Mouse (Mus musculus) liver, embryonic 15.5 days (tissue): ENCODE data around the gene Cpne6. TPM values are rescaled to one million over a fixed set of nuclear protein-coding genes. Genes with fewer than 3 reads are reported as not detected.
A peak's percentile ranks its signal among the peaks of the same experiment; 100 is the strongest.

Experiments used
- ATAC-seq: fragments of 200-750 bp; cut with Nextera tagmentation; 2 replicates; pipeline ENCODE4 v1.8.0; 2017; ENCODE audit warnings: moderate number of reproducible peaks, mild to moderate bottlenecking, moderate library complexity; ENCODE audit not compliant: insufficient read depth
- H3K27ac ChIP-seq: fragments of 300-500 bp; sonication (generic); replicated peaks from 2 replicates; pipeline ENCODE4 v1.5.1; 2015; ENCODE audit warnings: mild to moderate bottlenecking, inconsistent platforms
- H3K27me3 ChIP-seq: fragments of 300-500 bp; sonication (generic); 2 replicates; pipeline ENCODE4 v1.6.1; 2015; ENCODE audit warnings: mild to moderate bottlenecking, inconsistent platforms
- H3K36me3 ChIP-seq: fragments of 300-500 bp; sonication (generic); replicated peaks from 2 replicates; pipeline ENCODE4 v1.6.1; 2015; ENCODE audit warnings: moderate library complexity, mild to moderate bottlenecking, inconsistent platforms
- H3K4me1 ChIP-seq: fragments of 300-500 bp; sonication (generic); replicated peaks from 2 replicates; pipeline ENCODE4 v1.6.1; 2015; ENCODE audit warnings: inconsistent platforms
- H3K4me2 ChIP-seq: fragments of 300-500 bp; sonication (generic); 2 replicates; pipeline ENCODE4 v1.6.1; 2015; ENCODE audit warnings: moderate library complexity, mild to moderate bottlenecking, inconsistent platforms
- H3K4me3 ChIP-seq: fragments of 300-500 bp; sonication (generic); replicated peaks from 2 replicates; pipeline ENCODE4 v1.5.1; 2015; ENCODE audit warnings: mild to moderate bottlenecking, inconsistent platforms
- H3K9ac ChIP-seq: fragments of 300-500 bp; sonication (generic); 2 replicates; pipeline ENCODE4 v1.6.1; 2015; ENCODE audit warnings: moderate library complexity, mild to moderate bottlenecking, inconsistent platforms
- H3K9me3 ChIP-seq: fragments of 300-500 bp; sonication (generic); replicated peaks from 2 replicates; pipeline ENCODE4 v1.6.1; 2016; ENCODE audit warnings: inconsistent platforms
- WGBS: fragments of 180-500 bp; shearing (Covaris S2); methylation state at CpG from one replicate; pipeline ENCODE4 v1.1.7; 2015; ENCODE audit warnings: mixed read lengths; ENCODE audit not compliant: insufficient replicate concordance; 5-methylcytosine and 5-hydroxymethylcytosine counted together
- polyA plus RNA-seq: library from polyadenylated mRNA; unstranded; fragments of >200 nt; fragmentation: Nextera tagmentation; extraction: Ambion mirVana; gene quantifications from 2 replicates; pipeline ENCODE4 v1.2.1, GENCODE M21; 2015

Cpne6 gene
- polyA plus RNA-seq, 1 experiment from 2014 or later, result not detected

GRCm38 (mm10) chr14:55554635-55555034, 44.4 kb downstream of the Cpne6 start:
- ATAC-seq, result no peak
- Histone ChIP-seq H3K27ac (no peak overlapping the region), H3K36me3 (peaks cover 12% of the 10 kb centered on the region), H3K27me3 (no peaks in the 10 kb centered on the region), H3K4me2 (no peak overlapping the region), H3K4me1 (peaks cover 42% of the 10 kb centered on the region), H3K9me3 (no peaks in the 10 kb centered on the region), H3K4me3 (no peak overlapping the region), H3K9ac (no peak overlapping the region)

GRCm38 (mm10) chr14:55555788-55556187, 45.5 kb downstream of the Cpne6 start:
- H3K36me3 ChIP-seq, result peaks cover under 1% of the 10 kb centered on the region; the same call in 1 of the 2 replicates
- H3K9me3 ChIP-seq, result no peaks in the 10 kb centered on the region
- no peak overlapping the region for H3K27ac ChIP-seq
- no peak overlapping the region for H3K4me3 ChIP-seq
- WGBS, result 64% methylated on average over 3 of the region's 3 CpGs
- H3K4me2 ChIP-seq, result no peak overlapping the region
- ATAC-seq, result no peak
- no peak overlapping the region for H3K9ac ChIP-seq
- H3K4me1 ChIP-seq, result peaks cover 42% of the 10 kb centered on the region
- H3K27me3 ChIP-seq, result no peaks in the 10 kb centered on the region

GRCm38 (mm10) chr14:55557003-55557402, 46.8 kb downstream of the Cpne6 start:
- Histone ChIP-seq H3K4me3 (no peak overlapping the region), H3K9ac (0 out of 2 replicates have a peak overlapping the region, but pooled peaks have one; percentile 12), H3K36me3 (peaks cover 9% of the 10 kb centered on the region), H3K4me1 (peaks cover 54% of the 10 kb centered on the region), H3K9me3 (no peaks in the 10 kb centered on the region), H3K27me3 (no peaks in the 10 kb centered on the region), H3K4me2 (peak overlapping the region; percentile 27; the same call in 1 of the 2 replicates), H3K27ac (peak overlapping the region; percentile 100)
- ATAC-seq, result no peak
- 17% methylated on average over 5 of the region's 5 CpGs for WGBS

- H3K4me2 ChIP-seq, result no peak overlapping the region
- no peak for ATAC-seq
- no peaks in the 10 kb centered on the region for H3K27me3 ChIP-seq
- H3K9ac ChIP-seq, result no peak overlapping the region
- no peaks in the 10 kb centered on the region for H3K9me3 ChIP-seq
- H3K4me1 ChIP-seq, result peaks cover 60% of the 10 kb centered on the region
- peaks cover 15% of the 10 kb centered on the region for H3K36me3 ChIP-seq
- peak overlapping the region; percentile 100 for H3K27ac ChIP-seq
- H3K4me3 ChIP-seq, result no peak overlapping the region
- 77% methylated on average over 3 of the region's 3 CpGs for WGBS
Observed at GRCm38 (mm10) chr14:55557587-55557986, 47.3 kb downstream of the Cpne6 start.

GRCm38 (mm10) chr14:55558740-55559448, 48.6 kb downstream of the Cpne6 start:
- Histone ChIP-seq H3K4me1 (peaks cover 64% of the 10 kb centered on the region), H3K27ac (peak overlapping the region; percentile 100), H3K4me2 (peak overlapping the region; percentile 71), H3K4me3 (peak overlapping the region; percentile 84), H3K27me3 (no peaks in the 10 kb centered on the region), H3K36me3 (peaks cover 28% of the 10 kb centered on the region), H3K9me3 (no peaks in the 10 kb centered on the region), H3K9ac (peak overlapping the region; percentile 95; the same call in 1 of the 2 replicates)
- WGBS, result 30% methylated on average over 6 of the region's 6 CpGs
- no peak for ATAC-seq

- Histone ChIP-seq H3K4me2 (peak within 1 kb of the TSS; percentile 71), H3K27me3 (no peaks in the 10 kb centered on the region), H3K4me1 (peaks cover 59% of the 10 kb centered on the region), H3K36me3 (peaks cover 37% of the 10 kb centered on the region), H3K9me3 (no peaks in the 10 kb centered on the region), H3K27ac (peak within 1 kb of the TSS; percentile 100), H3K9ac (peak within 1 kb of the TSS; percentile 95), H3K4me3 (peak within 1 kb of the TSS; percentile 84)
- WGBS, result under 1% methylated on average over 27 of the region's 27 CpGs
- peak; percentile 78 for ATAC-seq
Observed at GRCm38 (mm10) chr14:55559799-55560201, 49.6 kb downstream of the Cpne6 start, which contains the start of gene Dcaf11. Gene Dcaf11 (plus strand): TSS chr14:55560006.

- under 1% methylated on average over 51 of the region's 51 CpGs for WGBS
- peak within 1 kb of the TSS; percentile 71 for H3K4me2 ChIP-seq
- peak within 1 kb of the TSS; percentile 84 for H3K4me3 ChIP-seq
- H3K9ac ChIP-seq, result peak within 1 kb of the TSS; percentile 95
- no peaks in the 10 kb centered on the region for H3K27me3 ChIP-seq
- H3K36me3 ChIP-seq, result peaks cover 44% of the 10 kb centered on the region
- H3K27ac ChIP-seq, result peak within 1 kb of the TSS; percentile 100
- H3K9me3 ChIP-seq, result no peaks in the 10 kb centered on the region
- H3K4me1 ChIP-seq, result peaks cover 58% of the 10 kb centered on the region
- peak; percentile 88 for ATAC-seq
Observed at GRCm38 (mm10) chr14:55560202-55561073, 50.2 kb downstream of the Cpne6 start, which contains the start of gene A730061H03Rik. Gene A730061H03Rik (minus strand): TSS chr14:55560406.

- WGBS, result 82% methylated on average over 10 of the region's 10 CpGs
- Histone ChIP-seq H3K4me2 (peak overlapping the region; percentile 71), H3K27ac (0 out of 2 replicates have a peak overlapping the region, but pooled peaks have one; percentile 45)
Observed at GRCm38 (mm10) chr14:55561860-55562259, 51.6 kb downstream of the Cpne6 start.

GRCm38 (mm10) chr14:55563249-55563648, 53.0 kb downstream of the Cpne6 start:
- Histone ChIP-seq H3K4me3 (no peak overlapping the region), H3K36me3 (peaks cover 71% of the 10 kb centered on the region), H3K9ac (no peak overlapping the region), H3K9me3 (no peaks in the 10 kb centered on the region), H3K27ac (no peak overlapping the region), H3K4me2 (no peak overlapping the region), H3K4me1 (peaks cover 31% of the 10 kb centered on the region), H3K27me3 (no peaks in the 10 kb centered on the region)
- 84% methylated on average over 11 of the region's 11 CpGs for WGBS
- no peak for ATAC-seq

More at GRCm38 (mm10) chr14:55561860-55562259, 51.6 kb downstream of the Cpne6 start:
- Histone ChIP-seq H3K9me3 (no peaks in the 10 kb centered on the region), H3K36me3 (peaks cover 58% of the 10 kb centered on the region), H3K27me3 (no peaks in the 10 kb centered on the region), H3K4me1 (peaks cover 45% of the 10 kb centered on the region), H3K9ac (no peak overlapping the region), H3K4me3 (peak overlapping the region; percentile 84)
- no peak for ATAC-seq

GRCm38 (mm10) chr14:55565748-55566147, 55.5 kb downstream of the Cpne6 start:
- Histone ChIP-seq H3K9ac (no peak overlapping the region), H3K4me1 (peaks cover 27% of the 10 kb centered on the region), H3K4me3 (no peak overlapping the region), H3K27me3 (no peaks in the 10 kb centered on the region), H3K9me3 (no peaks in the 10 kb centered on the region), H3K36me3 (peaks cover 95% of the 10 kb centered on the region), H3K4me2 (no peak overlapping the region), H3K27ac (no peak overlapping the region)
- WGBS, result 70% methylated on average over 3 of the region's 3 CpGs
- ATAC-seq, result no peak
